Mouse (Mus musculus) liver, embryonic 12.5 days (tissue): ENCODE measurements around the gene Cdc42bpb. TPM values are rescaled to one million over a fixed set of nuclear protein-coding genes. Genes with fewer than 3 reads are reported as not detected.

Source experiments
- ATAC-seq: fragments of 200-750 bp; cut with Nextera tagmentation; 2 replicates; pipeline ENCODE4 v1.8.0; 2017; ENCODE audit warnings: moderate number of reproducible peaks, mild to moderate bottlenecking, moderate library complexity
- H3K27ac ChIP-seq: fragments of 300-500 bp; sonication (generic); 2 replicates; pipeline ENCODE4 v1.5.1; 2016; ENCODE audit warnings: mild to moderate bottlenecking
- H3K27me3 ChIP-seq: fragments of 300-500 bp; sonication (generic); replicated peaks from 2 replicates; pipeline ENCODE4 v1.6.1; 2016; ENCODE audit warnings: mild to moderate bottlenecking, moderate library complexity
- H3K36me3 ChIP-seq: fragments of 300-500 bp; sonication (generic); 2 replicates; pipeline ENCODE4 v1.6.1; 2016; ENCODE audit warnings: mild to moderate bottlenecking, moderate library complexity
- H3K4me1 ChIP-seq: fragments of 300-500 bp; sonication (generic); 2 replicates; pipeline ENCODE4 v1.6.1; 2016
- H3K4me2 ChIP-seq: fragments of 300-500 bp; sonication (generic); 2 replicates; pipeline ENCODE4 v1.6.1; 2016; ENCODE audit warnings: mild to moderate bottlenecking, moderate library complexity
- H3K4me3 ChIP-seq: fragments of 300-500 bp; sonication (generic); 2 replicates; pipeline ENCODE4 v1.5.1; 2016; ENCODE audit warnings: mild to moderate bottlenecking, moderate library complexity
- H3K9ac ChIP-seq: fragments of 300-500 bp; sonication (generic); 2 replicates; pipeline ENCODE4 v1.6.1; 2016; ENCODE audit warnings: mild to moderate bottlenecking, moderate library complexity
- H3K9me3 ChIP-seq: fragments of 300-500 bp; sonication (generic); replicated peaks from 2 replicates; pipeline ENCODE4 v1.6.1; 2016; ENCODE audit warnings: mild to moderate bottlenecking, moderate library complexity
- WGBS: fragments of 180-500 bp; shearing (Covaris S2); methylation state at CpG from one replicate; pipeline ENCODE4 v1.1.7; 2016; ENCODE audit not compliant: insufficient replicate concordance; 5-methylcytosine and 5-hydroxymethylcytosine counted together
- polyA plus RNA-seq: library from polyadenylated mRNA; unstranded; fragments of >200 nt; fragmentation: Nextera tagmentation; extraction: Ambion mirVana; gene quantifications from 2 replicates; pipeline ENCODE4 v1.2.1, GENCODE M21; 2016

The Cdc42bpb gene
- polyA plus RNA-seq, 1 experiment from 2014 or later: 13.0 TPM

- Histone ChIP-seq H3K27me3 (peaks cover 92% of the 10 kb centered on the region), H3K4me1 (peaks cover 40% of the 10 kb centered on the region), H3K4me2 (peak overlapping the region; percentile 63), H3K4me3 (peak overlapping the region; percentile 41), H3K27ac (no peak overlapping the region), H3K9me3 (0 out of 2 replicates have a peak, but pooled peaks cover 3% of the 10 kb centered on the region), H3K36me3 (no peaks in the 10 kb centered on the region), H3K9ac (no peak overlapping the region)
- no peak for ATAC-seq
- WGBS: 5% methylated on average over 28 of the region's 28 CpGs
These were observed 103.5 kb downstream of the Cdc42bpb start for GRCm38 (mm10) chr12:111274006-111274405.

GRCm38 (mm10) chr12:111272420-111272819, 105.1 kb downstream of the Cdc42bpb start:
- ATAC-seq: no peak
- H3K4me2 ChIP-seq: no peak overlapping the region
- H3K9me3 ChIP-seq: no peaks in the 10 kb centered on the region
- 16% methylated on average over 12 of the region's 12 CpGs for WGBS
- no peak overlapping the region for H3K9ac ChIP-seq
- H3K27me3 ChIP-seq: peaks cover 84% of the 10 kb centered on the region
- H3K4me3 ChIP-seq: no peak overlapping the region
- H3K27ac ChIP-seq: no peak overlapping the region
- H3K36me3 ChIP-seq: no peaks in the 10 kb centered on the region
- peaks cover 55% of the 10 kb centered on the region for H3K4me1 ChIP-seq

GRCm38 (mm10) chr12:111271966-111272365, 105.6 kb downstream of the Cdc42bpb start:
- Histone ChIP-seq H3K27me3 (peaks cover 80% of the 10 kb centered on the region), H3K9me3 (no peaks in the 10 kb centered on the region), H3K27ac (no peak overlapping the region), H3K4me3 (no peak overlapping the region), H3K4me1 (peaks cover 59% of the 10 kb centered on the region), H3K36me3 (no peaks in the 10 kb centered on the region), H3K9ac (no peak overlapping the region), H3K4me2 (peak overlapping the region; percentile 36; the same call in 1 of the 2 replicates)
- WGBS: 16% methylated on average over 8 of the region's 8 CpGs
- no peak for ATAC-seq

GRCm38 (mm10) chr12:111271406-111271805, 106.1 kb downstream of the Cdc42bpb start:
- WGBS: 7% methylated on average over 28 of the region's 28 CpGs
- Histone ChIP-seq H3K4me1 (peaks cover 65% of the 10 kb centered on the region), H3K27me3 (peaks cover 74% of the 10 kb centered on the region), H3K36me3 (no peaks in the 10 kb centered on the region), H3K4me3 (peak overlapping the region; percentile 16; the same call in 1 of the 2 replicates), H3K4me2 (peak overlapping the region; percentile 36), H3K9ac (no peak overlapping the region), H3K27ac (no peak overlapping the region), H3K9me3 (no peaks in the 10 kb centered on the region)
- ATAC-seq: no peak

- Histone ChIP-seq H3K4me3 (peak within 1 kb of the TSS; percentile 16; the same call in 1 of the 2 replicates), H3K9ac (no peak within 1 kb of the TSS), H3K27me3 (peaks cover 68% of the 10 kb centered on the region), H3K9me3 (no peaks in the 10 kb centered on the region), H3K4me2 (peak within 1 kb of the TSS; percentile 36), H3K4me1 (peaks cover 71% of the 10 kb centered on the region), H3K36me3 (no peaks in the 10 kb centered on the region), H3K27ac (no peak within 1 kb of the TSS)
- 24% methylated on average over 25 of the region's 25 CpGs for WGBS
- ATAC-seq: no peak
These were observed 106.8 kb downstream of the Cdc42bpb start, which contains the start of gene Amn for GRCm38 (mm10) chr12:111270629-111271277. Amn (plus strand) TSS chr12:111271095.

GRCm38 (mm10) chr12:111267673-111268325, 109.7 kb downstream of the Cdc42bpb start:
- peaks cover 16% of the 10 kb centered on the region for H3K36me3 ChIP-seq
- ATAC-seq: peak; percentile 83
- H3K4me2 ChIP-seq: peak overlapping the region; percentile 45

GRCm38 (mm10) chr12:111266592-111266991, 110.9 kb downstream of the Cdc42bpb start:
- 38% methylated on average over 12 of the region's 12 CpGs for WGBS
- H3K27ac ChIP-seq: peak overlapping the region; percentile 73
- no peak overlapping the region for H3K9ac ChIP-seq
- peaks cover 26% of the 10 kb centered on the region for H3K27me3 ChIP-seq
- peak; percentile 63 for ATAC-seq
- H3K4me2 ChIP-seq: peak overlapping the region; percentile 45
- H3K4me1 ChIP-seq: peaks cover 54% of the 10 kb centered on the region
- no peak overlapping the region for H3K4me3 ChIP-seq
- peaks cover 23% of the 10 kb centered on the region for H3K36me3 ChIP-seq
- H3K9me3 ChIP-seq: no peaks in the 10 kb centered on the region

More at GRCm38 (mm10) chr12:111267673-111268325, 109.7 kb downstream of the Cdc42bpb start:
- WGBS: 37% methylated on average over 4 of the region's 4 CpGs
- H3K27ac ChIP-seq: peak overlapping the region; percentile 73; the same call in 1 of the 2 replicates
- H3K4me3 ChIP-seq: no peak overlapping the region
- H3K4me1 ChIP-seq: peaks cover 58% of the 10 kb centered on the region
- peak overlapping the region; percentile 13; the same call in 1 of the 2 replicates for H3K9ac ChIP-seq
- H3K27me3 ChIP-seq: peaks cover 38% of the 10 kb centered on the region
- H3K9me3 ChIP-seq: no peaks in the 10 kb centered on the region

GRCm38 (mm10) chr12:111265212-111265611, 112.3 kb downstream of the Cdc42bpb start:
- Histone ChIP-seq H3K9ac (no peak overlapping the region), H3K36me3 (peaks cover 37% of the 10 kb centered on the region), H3K4me1 (peaks cover 44% of the 10 kb centered on the region), H3K4me3 (no peak overlapping the region), H3K27me3 (peaks cover 12% of the 10 kb centered on the region), H3K27ac (no peak overlapping the region), H3K9me3 (no peaks in the 10 kb centered on the region), H3K4me2 (no peak overlapping the region)
- WGBS: 67% methylated on average over 5 of the region's 5 CpGs
- ATAC-seq: no peak

GRCm38 (mm10) chr12:111263650-111264049, 113.9 kb downstream of the Cdc42bpb start:
- Histone ChIP-seq H3K4me2 (no peak overlapping the region), H3K27me3 (no peaks in the 10 kb centered on the region), H3K36me3 (peaks cover 48% of the 10 kb centered on the region), H3K4me1 (peaks cover 34% of the 10 kb centered on the region), H3K4me3 (no peak overlapping the region), H3K27ac (no peak overlapping the region), H3K9me3 (no peaks in the 10 kb centered on the region), H3K9ac (no peak overlapping the region)
- no peak for ATAC-seq
- 87% methylated on average over 16 of the region's 16 CpGs for WGBS

GRCm38 (mm10) chr12:111251227-111251626, 126.3 kb downstream of the Cdc42bpb start:
- H3K9ac ChIP-seq: no peak overlapping the region
- H3K4me1 ChIP-seq: peaks cover 18% of the 10 kb centered on the region
- H3K27ac ChIP-seq: no peak overlapping the region
- no peaks in the 10 kb centered on the region for H3K9me3 ChIP-seq
- no peak for ATAC-seq
- 86% methylated on average over 9 of the region's 9 CpGs for WGBS
- no peak overlapping the region for H3K4me3 ChIP-seq
- peaks cover 31% of the 10 kb centered on the region for H3K36me3 ChIP-seq
- no peaks in the 10 kb centered on the region for H3K27me3 ChIP-seq
- H3K4me2 ChIP-seq: no peak overlapping the region

GRCm38 (mm10) chr12:111250116-111250515, 127.4 kb downstream of the Cdc42bpb start:
- H3K9ac ChIP-seq: no peak overlapping the region
- H3K9me3 ChIP-seq: no peaks in the 10 kb centered on the region
- peaks cover 26% of the 10 kb centered on the region for H3K36me3 ChIP-seq
- H3K27ac ChIP-seq: no peak overlapping the region
- ATAC-seq: no peak
- WGBS: 75% methylated on average over 8 of the region's 8 CpGs
- H3K4me1 ChIP-seq: peaks cover 21% of the 10 kb centered on the region
- no peak overlapping the region for H3K4me2 ChIP-seq
- H3K4me3 ChIP-seq: no peak overlapping the region
- no peaks in the 10 kb centered on the region for H3K27me3 ChIP-seq

- Histone ChIP-seq H3K4me2 (no peak overlapping the region), H3K4me3 (no peak overlapping the region)
- no peak for ATAC-seq
These were observed 128.4 kb downstream of the Cdc42bpb start for GRCm38 (mm10) chr12:111249095-111249494.

More at GRCm38 (mm10) chr12:111249095-111249494, 128.4 kb downstream of the Cdc42bpb start:
- WGBS: 55% methylated on average over 3 of the region's 3 CpGs
- H3K9ac ChIP-seq: no peak overlapping the region
- no peaks in the 10 kb centered on the region for H3K27me3 ChIP-seq
- H3K36me3 ChIP-seq: peaks cover 26% of the 10 kb centered on the region
- H3K9me3 ChIP-seq: no peaks in the 10 kb centered on the region
- no peak overlapping the region for H3K27ac ChIP-seq
- H3K4me1 ChIP-seq: peaks cover 21% of the 10 kb centered on the region
